Mouse (Mus musculus): ENCODE data around the gene Olfr688. TPM values are rescaled to one million over a fixed set of nuclear protein-coding genes. Genes with fewer than 3 reads are reported as not detected.

Olfr688 gene
- polyA plus RNA-seq, 1 experiment from 2014 or later: not detected

Other genes with a start within 250 kb of the Olfr688 start
- gene Olfr677, start 236.7 kb upstream of the Olfr688 start, polyA plus RNA-seq (2014; fragmentation: Nextera tagmentation; extraction: Ambion mirVana): not detected in 2 replicates
- gene Olfr678, start 223.6 kb upstream of the Olfr688 start, polyA plus RNA-seq (2014; fragmentation: Nextera tagmentation; extraction: Ambion mirVana): not detected in 2 replicates
- gene Olfr679, start 206.9 kb upstream of the Olfr688 start, polyA plus RNA-seq (2014; fragmentation: Nextera tagmentation; extraction: Ambion mirVana): not detected in 2 replicates
- gene Olfr680-ps1, start 195.3 kb upstream of the Olfr688 start, polyA plus RNA-seq (2014; fragmentation: Nextera tagmentation; extraction: Ambion mirVana): not detected in 2 replicates
- not detected in 2 replicates for gene Olfr681, start 171.3 kb upstream of the Olfr688 start, polyA plus RNA-seq (2014; fragmentation: Nextera tagmentation; extraction: Ambion mirVana)
- gene Olfr683, start 141.1 kb upstream of the Olfr688 start, polyA plus RNA-seq (2014; fragmentation: Nextera tagmentation; extraction: Ambion mirVana): not detected in 2 replicates
- gene Olfr684, start 124.4 kb upstream of the Olfr688 start, polyA plus RNA-seq (2014; fragmentation: Nextera tagmentation; extraction: Ambion mirVana): not detected in 2 replicates
- gene Olfr685, start 102.1 kb upstream of the Olfr688 start, polyA plus RNA-seq (2014; fragmentation: Nextera tagmentation; extraction: Ambion mirVana): not detected in 2 replicates
- not detected in 2 replicates for gene Olfr686, start 80.6 kb upstream of the Olfr688 start, polyA plus RNA-seq (2014; fragmentation: Nextera tagmentation; extraction: Ambion mirVana)
- not detected in 2 replicates for gene Olfr689, start 23.1 kb downstream of the Olfr688 start, polyA plus RNA-seq (2014; fragmentation: Nextera tagmentation; extraction: Ambion mirVana)
- gene Olfr690, start 46.0 kb downstream of the Olfr688 start, polyA plus RNA-seq (2014; fragmentation: Nextera tagmentation; extraction: Ambion mirVana): not detected in 2 replicates
- gene Olfr691, start 54.2 kb downstream of the Olfr688 start, polyA plus RNA-seq (2014; fragmentation: Nextera tagmentation; extraction: Ambion mirVana): 0.12 and 0.39 TPM in 2 replicates
- gene Olfr692, start 80.1 kb downstream of the Olfr688 start, polyA plus RNA-seq (2014; fragmentation: Nextera tagmentation; extraction: Ambion mirVana): not detected in 2 replicates
- not detected in 2 replicates for gene Gm5901, start 86.9 kb downstream of the Olfr688 start, polyA plus RNA-seq (2014; fragmentation: Nextera tagmentation; extraction: Ambion mirVana)
- 45.0 and 47.4 TPM in 2 replicates for gene Fam160a2, start 112.0 kb downstream of the Olfr688 start, polyA plus RNA-seq (2014; fragmentation: Nextera tagmentation; extraction: Ambion mirVana)
- gene Cnga4, start 116.5 kb downstream of the Olfr688 start, polyA plus RNA-seq (2014; fragmentation: Nextera tagmentation; extraction: Ambion mirVana): 0.15 TPM in 1 of 2 replicates, not detected in the other
- gene Cckbr, start 137.6 kb downstream of the Olfr688 start, polyA plus RNA-seq (2014; fragmentation: Nextera tagmentation; extraction: Ambion mirVana): 0.13 and 0.51 TPM in 2 replicates
- gene Cavin3, start 194.2 kb downstream of the Olfr688 start, polyA plus RNA-seq (2014; fragmentation: Nextera tagmentation; extraction: Ambion mirVana): 21.1 and 26.4 TPM in 2 replicates

Data from forebrain, embryonic 11.5 days (tissue).